Mouse (Mus musculus): ENCODE measurements around the gene Angptl6.

Gene Angptl6

GRCm38 (mm10) chr9:20886563-20886962, 7.0 kb upstream of the Angptl6 start:
- no peak for DNase-seq (ENCODE audit: low read depth, low spot score)

- no peak for DNase-seq (ENCODE audit: low read depth, low spot score)
Measured at GRCm38 (mm10) chr9:20878710-20879065, 839 bp downstream of the Angptl6 start.

DNA sequence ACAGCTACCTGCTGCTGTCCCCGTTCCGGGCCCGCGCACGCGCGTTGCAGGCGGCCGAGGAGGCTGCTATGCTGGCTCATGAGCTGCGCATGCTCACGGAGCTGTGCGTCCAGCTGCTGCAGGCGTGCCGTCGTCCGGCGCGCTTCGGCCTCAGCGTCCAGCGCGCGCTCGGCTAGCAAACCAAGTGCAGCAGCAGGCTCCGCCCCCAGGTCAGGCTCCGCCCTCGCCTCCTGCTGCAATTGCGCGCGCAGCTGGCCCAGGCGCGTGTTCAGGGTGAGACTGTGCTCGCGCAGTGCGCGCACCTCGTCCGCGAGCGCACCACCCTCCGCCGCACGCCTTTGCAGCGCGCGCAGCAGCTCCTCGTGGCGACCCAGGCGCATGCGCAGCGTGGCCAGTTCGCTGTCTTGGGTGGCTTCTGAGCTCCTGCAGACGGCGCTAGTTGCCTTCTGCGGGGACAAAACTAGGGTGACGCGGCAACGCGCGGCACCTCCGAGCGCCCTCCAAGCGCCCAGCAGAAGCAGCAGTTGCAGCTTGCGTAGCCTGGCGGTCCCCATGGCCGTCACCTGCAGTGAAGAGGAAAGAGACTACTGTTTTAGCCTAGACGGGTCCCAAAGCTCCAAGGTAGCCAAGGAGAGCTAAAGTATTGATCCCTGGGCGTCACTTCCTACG, 1.4 kb downstream of the Angptl6 start:
- peak; percentile 96 for DNase-seq (ENCODE audit: low read depth, low spot score)

DNA sequence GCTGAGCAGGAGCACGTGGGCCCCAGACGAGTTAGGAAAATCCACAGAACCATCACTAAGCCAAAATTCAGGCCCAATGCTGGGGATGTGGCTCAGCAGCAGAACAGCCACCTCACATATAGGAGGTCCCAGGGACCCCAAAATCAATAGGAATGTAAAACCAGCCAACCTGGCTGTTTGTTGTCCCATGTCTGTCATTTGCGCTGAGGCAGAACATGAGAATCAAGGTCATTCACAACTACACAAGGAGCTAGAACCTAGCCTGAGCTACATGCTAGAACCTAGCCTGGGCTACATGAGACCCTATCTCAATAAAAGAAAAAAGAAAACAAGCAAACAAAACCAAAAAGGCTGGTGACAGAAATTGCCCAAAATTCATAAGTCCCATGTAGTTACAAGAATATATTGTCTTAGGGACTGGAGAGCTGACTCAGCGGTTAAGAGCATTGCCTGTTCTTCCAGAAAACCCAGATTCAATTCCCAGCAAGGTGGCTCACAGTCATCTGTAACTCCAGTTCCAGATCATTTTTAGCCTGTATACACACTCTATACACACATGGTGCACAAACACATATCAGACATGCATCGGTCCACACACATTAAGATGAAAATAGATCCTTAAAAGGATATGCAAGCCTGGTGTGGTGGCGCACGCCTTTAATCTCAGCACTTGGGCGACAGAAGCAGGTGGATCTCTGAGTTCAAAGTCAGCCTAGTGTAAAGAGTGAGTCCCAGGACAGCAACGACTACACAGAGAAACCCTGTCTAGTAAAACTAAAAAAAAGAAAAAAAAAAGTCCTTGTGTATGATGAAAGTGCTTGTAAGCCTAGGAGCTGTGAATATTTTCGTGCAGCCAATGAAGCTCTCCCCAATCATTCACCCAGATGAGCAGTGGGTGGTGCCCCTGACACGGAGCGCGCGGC, 2.1 kb downstream of the Angptl6 start:
- no peak for DNase-seq (ENCODE audit: low read depth, low spot score)

- DNase-seq (ENCODE audit: low read depth, low spot score): no peak
Measured at GRCm38 (mm10) chr9:20876318-20877117, 3.0 kb downstream of the Angptl6 start.

DNA sequence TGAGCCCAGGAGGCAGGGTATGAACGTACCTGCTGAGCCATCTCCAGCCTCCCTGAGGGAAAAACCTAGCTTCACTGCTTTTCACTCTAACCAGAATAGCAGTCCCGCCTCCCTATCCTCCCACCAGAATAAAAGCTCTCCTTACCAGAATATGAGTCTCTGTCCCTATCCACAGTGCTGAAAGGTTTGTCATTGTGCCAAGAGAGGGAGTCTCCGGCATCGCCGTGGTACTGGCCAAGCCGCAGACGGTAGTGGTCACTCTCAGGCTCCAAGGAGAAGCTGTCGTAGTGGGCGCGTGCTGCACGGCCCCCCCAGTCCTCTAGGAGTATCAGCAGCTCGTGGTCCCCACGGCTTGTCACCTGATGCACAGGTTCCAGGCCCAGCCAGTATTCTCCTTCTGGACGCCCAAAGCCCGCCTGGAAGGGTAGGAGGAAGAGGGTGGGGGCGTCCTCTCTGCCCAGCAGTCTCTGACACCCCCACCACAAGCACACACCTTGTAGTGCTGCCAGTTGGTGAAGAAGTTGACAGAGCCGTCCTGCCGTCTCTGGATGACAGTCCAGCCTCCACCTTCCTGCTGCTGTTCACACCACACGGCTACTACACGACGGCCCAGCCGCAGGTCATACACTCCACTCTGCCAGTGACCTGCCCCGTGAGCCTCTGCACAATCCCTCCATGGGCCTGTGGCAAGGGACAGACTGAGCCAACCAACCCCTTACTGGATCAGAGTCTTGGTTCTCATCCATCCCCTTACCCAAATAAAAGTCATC, 4.3 kb downstream of the Angptl6 start:
- no peak for DNase-seq (ENCODE audit: low read depth, low spot score)

GRCm38 (mm10) chr9:20873521-20873920, 6.0 kb downstream of the Angptl6 start:
- DNase-seq (ENCODE audit: low read depth, low spot score): no peak

DNA sequence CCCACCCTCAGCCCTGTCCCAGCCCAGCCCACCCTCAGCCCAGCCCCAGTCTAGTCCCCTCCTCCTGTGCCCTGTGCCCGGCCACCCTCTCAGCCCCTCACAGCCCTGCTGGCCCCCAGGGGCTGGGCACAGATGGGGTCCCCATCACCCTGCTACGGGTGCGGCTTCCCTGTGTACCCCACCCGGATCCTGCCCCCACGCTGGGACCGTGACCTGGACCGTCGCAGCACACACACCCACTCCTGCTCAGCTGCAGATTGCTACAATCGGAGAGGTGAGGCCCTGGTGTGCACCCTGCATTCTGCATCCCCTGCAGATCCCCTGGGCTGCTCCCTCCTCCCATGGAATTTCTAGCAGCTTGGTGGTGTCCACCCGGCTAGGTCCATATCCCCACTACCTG, 6.5 kb downstream of the Angptl6 start:
- no peak for DNase-seq (ENCODE audit: low read depth, low spot score)

DNA sequence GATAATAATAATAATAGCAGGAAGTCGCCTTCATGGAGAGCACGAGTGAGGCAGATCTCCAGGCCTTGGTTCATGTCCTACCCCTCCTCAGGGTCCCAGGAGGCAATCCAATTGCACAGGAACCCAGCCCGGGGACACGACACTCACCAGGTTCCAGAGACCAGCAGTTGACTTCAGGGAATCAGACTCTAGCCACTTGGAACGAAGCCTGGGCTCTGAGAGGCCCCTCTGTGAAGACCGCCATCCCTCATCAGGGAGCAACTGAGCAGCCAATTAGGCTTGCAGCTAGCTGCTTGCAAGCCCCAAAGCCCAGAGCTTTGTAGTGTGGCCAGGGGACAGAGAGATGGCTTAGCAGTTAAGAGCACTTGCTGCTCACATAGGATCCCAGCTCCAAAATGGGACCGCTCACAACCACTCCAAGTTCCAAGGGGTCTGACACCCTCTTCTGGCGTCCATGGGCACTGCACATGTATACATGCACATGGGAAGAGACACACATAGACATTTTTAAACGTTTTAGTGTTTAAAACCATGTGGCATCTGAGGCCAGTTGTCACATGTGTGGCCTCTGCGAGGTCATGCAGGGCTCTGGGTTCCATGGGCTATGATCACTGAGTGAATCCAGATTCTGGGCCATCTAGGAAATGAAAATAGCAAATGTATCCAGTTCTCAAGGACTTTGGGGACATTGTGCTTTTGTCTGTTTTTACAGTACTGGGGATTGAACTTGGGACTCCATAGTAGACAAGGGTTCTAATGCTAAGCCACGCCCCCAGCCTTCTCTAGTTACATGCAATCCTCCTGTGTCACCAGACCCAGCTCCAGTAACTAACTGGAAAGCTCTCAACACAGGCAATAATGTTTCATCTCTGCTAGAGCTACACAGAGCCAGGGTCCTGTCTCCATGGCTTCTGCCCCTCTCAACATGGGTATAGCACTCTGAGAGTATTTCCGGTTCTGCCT, 9.0 kb downstream of the Angptl6 start:
- DNase-seq (ENCODE audit: low read depth, low spot score): no peak

- no peak for DNase-seq (ENCODE audit: low read depth, low spot score)
Measured at GRCm38 (mm10) chr9:20869246-20869645, 10.3 kb downstream of the Angptl6 start.

DNA sequence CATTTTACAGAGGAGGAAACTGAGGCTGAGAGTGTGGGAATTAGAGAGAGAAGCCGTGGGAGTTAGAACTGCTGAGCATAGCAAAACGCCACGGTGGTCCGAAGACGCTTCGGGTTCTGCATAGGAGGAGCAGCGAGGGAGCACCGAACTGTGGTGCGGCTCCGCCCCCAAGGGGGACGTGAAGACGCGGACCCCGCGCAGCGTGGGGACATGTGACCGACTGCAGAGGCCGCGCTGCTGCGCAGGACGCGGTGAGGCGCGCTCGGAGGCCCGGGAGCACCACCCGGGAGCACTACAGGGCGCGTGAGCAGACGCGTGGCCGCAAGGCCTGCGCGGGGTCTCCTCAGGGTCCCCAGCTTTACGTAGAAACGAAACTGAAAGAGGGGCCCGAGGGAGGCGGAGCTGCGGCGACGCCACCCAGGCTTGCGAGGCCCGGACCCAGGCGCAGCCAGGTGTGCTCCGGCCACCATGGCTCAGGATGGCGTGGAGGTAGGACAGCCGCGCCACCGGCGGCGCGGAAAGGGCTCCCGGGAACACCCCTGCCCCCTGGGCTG, 11.0 kb downstream of the Angptl6 start, which contains the start of gene A230050P20Rik:
Gene A230050P20Rik, plus strand, starts transcription at position 195 of the 554 bp plus-strand sequence.
- DNase-seq (ENCODE audit: low read depth, low spot score): no peak

DNA sequence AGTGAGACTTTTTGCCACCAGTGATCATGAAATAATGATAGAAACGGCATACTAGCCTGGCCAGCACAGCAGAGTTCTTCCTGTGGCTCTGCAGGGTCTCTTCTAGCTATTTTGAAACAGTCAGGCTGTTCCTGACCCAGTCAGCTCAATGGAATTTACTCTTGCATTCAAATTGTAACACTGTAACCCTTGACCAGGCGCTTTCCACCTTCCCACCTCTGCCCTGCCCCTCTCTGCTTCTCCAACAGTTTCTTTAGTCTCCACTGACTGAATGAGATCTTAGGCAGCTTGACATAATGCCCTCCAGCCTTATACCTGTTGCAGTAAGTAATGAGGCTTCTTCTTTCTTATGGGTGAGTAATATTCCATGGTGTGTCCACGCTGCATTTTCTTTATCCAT, 12.6 kb downstream of the Angptl6 start:
- no peak for DNase-seq (ENCODE audit: low read depth, low spot score)

GRCm38 (mm10) chr9:20862225-20862624, 17.3 kb downstream of the Angptl6 start:
- no peak for DNase-seq (ENCODE audit: low read depth, low spot score)

DNA sequence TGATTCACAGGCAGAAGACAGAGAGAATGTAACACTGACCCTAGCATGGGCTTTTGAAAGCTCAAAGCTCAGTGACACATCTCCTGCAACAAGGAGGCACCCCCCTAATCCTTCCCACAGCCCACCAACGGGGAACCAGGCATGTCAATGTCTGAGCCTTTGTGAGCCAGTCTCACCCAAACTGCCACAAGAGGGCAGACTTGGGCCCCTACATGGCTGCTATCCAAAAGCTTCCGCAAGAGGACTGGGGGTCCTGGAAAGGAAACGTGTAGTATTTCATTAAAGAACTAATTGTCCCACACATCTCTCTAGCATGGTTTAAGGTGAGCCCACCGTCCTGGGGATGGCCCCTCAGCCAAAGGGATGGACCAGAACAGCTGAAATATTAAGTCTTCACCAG, 17.7 kb downstream of the Angptl6 start:
- DNase-seq (ENCODE audit: low read depth, low spot score): no peak

GRCm38 (mm10) chr9:20859926-20860325, 19.6 kb downstream of the Angptl6 start:
- DNase-seq (ENCODE audit: low read depth, low spot score): no peak

DNA sequence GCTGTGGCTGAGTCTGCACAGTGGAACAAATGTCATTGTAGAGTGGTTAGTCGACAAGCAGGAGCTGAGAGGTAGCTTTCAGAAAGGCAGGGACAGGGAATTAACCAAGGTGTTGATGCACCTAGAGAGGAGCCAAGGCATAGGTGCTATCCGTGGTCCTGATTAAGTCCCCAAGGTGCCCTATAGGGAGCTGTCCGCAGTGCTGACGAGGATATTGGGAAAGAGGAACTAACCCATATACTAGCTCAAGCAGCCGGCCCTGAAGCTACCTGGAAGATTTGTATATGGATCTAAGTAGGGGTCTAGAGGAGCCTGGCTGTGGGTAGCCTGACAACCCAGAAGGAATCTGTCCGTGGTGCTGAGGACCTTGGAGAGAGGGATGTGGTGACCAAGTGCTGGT, 22.4 kb downstream of the Angptl6 start:
- DNase-seq (ENCODE audit: low read depth, low spot score): no peak

- no peak for DNase-seq (ENCODE audit: low read depth, low spot score)
Measured at GRCm38 (mm10) chr9:20850179-20850578, 29.3 kb downstream of the Angptl6 start.

DNA sequence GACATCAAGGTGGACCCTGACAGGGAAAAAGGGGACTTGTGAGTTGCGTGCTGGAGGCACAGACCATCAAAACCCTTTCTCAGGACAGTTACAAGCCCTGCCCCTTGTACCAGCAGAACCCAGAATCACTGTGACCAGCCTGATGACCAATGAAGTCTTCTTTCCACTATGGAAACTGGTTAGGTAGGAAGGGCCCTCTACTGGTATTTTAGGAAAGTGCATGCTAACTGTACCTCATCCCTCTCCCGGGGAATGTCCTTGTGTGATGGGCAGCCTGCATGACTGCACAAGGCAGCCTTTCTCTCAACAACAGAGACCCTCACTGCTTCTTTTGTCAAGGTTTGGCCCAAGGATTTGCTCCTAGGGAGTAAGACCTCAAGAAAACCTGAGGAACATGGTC, 36.9 kb downstream of the Angptl6 start:
- no peak for DNase-seq (ENCODE audit: low read depth, low spot score)

DNA sequence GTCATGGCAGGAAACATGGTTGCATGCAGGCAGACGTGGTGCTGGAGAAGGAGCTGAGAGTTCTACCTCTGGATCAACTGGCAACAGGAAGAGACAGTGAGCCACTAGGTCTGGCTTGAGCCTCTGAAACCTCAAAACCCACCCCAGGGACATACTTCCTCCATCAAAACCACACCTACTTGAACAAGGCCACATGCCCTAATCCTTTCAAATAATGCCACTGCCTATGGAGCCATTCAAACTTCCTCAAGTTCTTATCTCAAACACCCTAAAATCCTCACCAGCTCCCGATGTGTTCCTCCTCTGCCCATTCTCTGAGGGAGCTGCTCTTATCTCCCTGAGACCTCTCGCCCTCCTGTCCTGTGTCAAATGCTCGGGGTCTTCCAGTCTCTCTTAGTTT, 37.3 kb downstream of the Angptl6 start:
- no peak for DNase-seq (ENCODE audit: low read depth, low spot score)

GRCm38 (mm10) chr9:20838931-20839330, 40.6 kb downstream of the Angptl6 start:
- no peak for DNase-seq (ENCODE audit: low read depth, low spot score)

Data from c-Kit-negative CD71-positive TER-119-positive erythroid progenitor cells, embryonic 14.5 days (primary cell).